Mouse (Mus musculus) lung, embryonic 14.5 days (tissue): ENCODE results near the gene Dock6. TPM values are rescaled to one million over a fixed set of nuclear protein-coding genes. Genes with fewer than 3 reads are reported as not detected.

Source experiments
- ATAC-seq: fragments of 200-750 bp; cut with Nextera tagmentation; 2 replicates; pipeline ENCODE4 v1.8.0; 2017; ENCODE audit warnings: mild to moderate bottlenecking, moderate TSS enrichment, moderate library complexity; ENCODE audit not compliant: insufficient read depth
- DNase-seq: peaks from one replicate; pipeline ENCODE4 v3.0.0-alpha.2; 2015
- H3K27ac ChIP-seq: fragments of 300-500 bp; sonication (generic); 2 replicates; pipeline ENCODE4 v1.5.1; 2014; ENCODE audit warnings: low read depth, mild to moderate bottlenecking, moderate library complexity
- H3K27me3 ChIP-seq: fragments of 300-500 bp; sonication (generic); 2 replicates; pipeline ENCODE4 v1.6.1; 2014; ENCODE audit warnings: low read length, control low read depth; ENCODE audit not compliant: insufficient read depth
- H3K36me3 ChIP-seq: fragments of 300-500 bp; sonication (generic); 2 replicates; pipeline ENCODE4 v1.6.1; 2014; ENCODE audit warnings: control low read depth; ENCODE audit not compliant: insufficient read depth
- H3K4me1 ChIP-seq: fragments of 300-500 bp; sonication (generic); 2 replicates; pipeline ENCODE4 v1.6.1; 2014; ENCODE audit warnings: antibody characterized with exemption, control low read depth; ENCODE audit not compliant: insufficient read depth
- H3K4me2 ChIP-seq: fragments of 300-500 bp; sonication (generic); 2 replicates; pipeline ENCODE4 v1.6.1; 2014; ENCODE audit warnings: mild to moderate bottlenecking
- H3K4me3 ChIP-seq: fragments of 300-500 bp; sonication (generic); 2 replicates; pipeline ENCODE4 v1.5.1; 2014; ENCODE audit warnings: low read depth, low read length
- H3K9ac ChIP-seq: fragments of 300-500 bp; sonication (generic); 2 replicates; pipeline ENCODE4 v1.6.1; 2014
- H3K9me3 ChIP-seq: fragments of 300-500 bp; sonication (generic); 2 replicates; pipeline ENCODE4 v1.6.1; 2016; ENCODE audit warnings: low read depth, low read length, control low read depth
- CTCF ChIP-seq: IDR thresholded peaks from 2 replicates; pipeline ENCODE4 v1.5.1; 2016; ENCODE audit warnings: antibody characterized with exemption, low read depth
- WGBS: fragments of 180-500 bp; shearing (Covaris S2); extraction: QIAGEN DNeasy Blood & Tissue Kit; methylation state at CpG from one replicate; pipeline ENCODE4 v1.1.7; 2014; 5-methylcytosine and 5-hydroxymethylcytosine counted together
- microRNA-seq: library from miRNA; unstranded; fragments of <30 nt; microRNA quantifications from one replicate; pipeline ENCODE4, GENCODE M21; 2016; ENCODE audit warnings: borderline number of aligned reads
- polyA plus RNA-seq: library from polyadenylated mRNA; unstranded; fragments of >200 nt; fragmentation: Nextera tagmentation; extraction: Ambion mirVana; gene quantifications from 2 replicates; pipeline ENCODE4 v1.2.1, GENCODE M21; 2014

Gene Dock6
- polyA plus RNA-seq, 1 experiment from 2014 or later = 60.9 TPM

DNA sequence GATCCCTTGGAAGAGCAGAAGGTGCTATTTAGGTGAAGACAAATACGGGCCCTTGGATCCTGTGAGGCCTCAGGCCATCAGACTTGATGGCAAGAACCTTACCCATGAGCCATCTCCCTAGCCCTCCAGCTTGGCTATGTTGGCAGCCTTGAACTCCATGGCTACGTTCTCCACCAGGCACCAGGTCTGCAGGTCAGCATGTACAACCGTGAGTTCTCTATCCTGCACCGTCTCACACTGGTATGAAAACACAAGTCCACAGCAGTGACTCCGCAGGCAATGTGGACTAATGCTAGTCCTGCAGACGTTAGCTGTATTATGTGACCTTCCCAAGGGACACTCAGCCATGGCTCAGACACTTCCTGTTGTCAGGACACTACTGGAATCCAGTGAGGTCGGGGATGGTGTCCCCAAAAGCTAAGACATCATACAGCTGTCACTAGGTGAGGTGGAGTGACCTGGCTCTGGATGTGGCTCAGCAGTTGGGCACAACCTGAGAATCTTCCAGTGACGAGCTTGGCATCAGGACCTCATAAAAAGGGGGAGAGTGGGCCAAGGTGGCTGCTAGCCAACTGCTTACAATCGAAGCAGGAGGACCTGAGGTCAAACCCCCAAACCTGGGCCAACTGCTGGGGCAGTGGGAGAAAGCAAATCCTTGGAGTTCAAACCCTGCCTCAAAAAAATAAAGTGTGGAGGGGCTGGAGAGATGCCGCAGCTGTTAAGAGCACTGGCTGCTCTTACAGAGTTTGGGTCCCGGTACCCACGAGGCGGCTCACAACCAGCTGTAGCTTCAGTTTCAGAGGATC lies 97.7 kb downstream of the Dock6 start:
- no peaks in the 10 kb centered on the region for H3K9me3 ChIP-seq
- no peak overlapping the region for H3K4me2 ChIP-seq
- peaks cover 20% of the 10 kb centered on the region for H3K4me1 ChIP-seq
- peak; percentile 6; the same call in 1 of the 2 replicates for ATAC-seq
- peak overlapping the region; percentile 66; the same call in 1 of the 2 replicates for H3K27ac ChIP-seq
- peak; percentile 45 for DNase-seq
- no peak overlapping the region for H3K4me3 ChIP-seq
- no peak overlapping the region for H3K9ac ChIP-seq
- no peak for TF ChIP-seq CTCF
- peaks cover 43% of the 10 kb centered on the region for H3K36me3 ChIP-seq
- H3K27me3 ChIP-seq = no peaks in the 10 kb centered on the region
- WGBS = 58% methylated on average over 13 of the region's 13 CpGs

DNA sequence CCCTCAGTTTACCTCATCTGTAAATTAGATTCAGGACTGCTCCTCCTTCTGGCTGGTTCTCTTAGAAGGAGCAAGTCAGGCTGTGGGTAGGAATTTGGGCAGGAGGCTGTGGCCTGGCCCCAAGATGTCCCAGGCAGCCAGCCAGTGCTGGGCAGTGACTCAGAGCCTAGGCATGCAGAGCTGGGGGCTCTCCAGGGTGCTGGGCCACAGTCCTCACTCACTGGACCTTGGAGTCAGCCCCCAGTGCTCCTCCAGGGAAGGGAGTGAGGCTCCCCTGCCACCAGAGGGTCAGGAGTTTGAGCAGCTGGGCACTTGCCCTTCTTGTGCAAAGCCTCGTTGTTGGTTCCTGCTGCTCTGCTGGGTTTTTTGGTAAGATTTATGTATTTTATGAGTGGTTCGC lies 98.4 kb downstream of the Dock6 start:
- Histone ChIP-seq H3K27me3 (no peaks in the 10 kb centered on the region), H3K9ac (no peak overlapping the region), H3K4me1 (peaks cover 14% of the 10 kb centered on the region), H3K4me2 (no peak overlapping the region), H3K27ac (peak overlapping the region; percentile 66), H3K9me3 (no peaks in the 10 kb centered on the region), H3K4me3 (no peak overlapping the region), H3K36me3 (peaks cover 50% of the 10 kb centered on the region)
- peak; percentile 68 for DNase-seq
- TF ChIP-seq CTCF = no peak
- 66% methylated on average over 2 of the region's 2 CpGs for WGBS
- ATAC-seq = peak; percentile 60; the same call in 1 of the 2 replicates

GRCm38 (mm10) chr9:21752252-21752792 lies 100.1 kb downstream of the Dock6 start:
- peak overlapping the region; percentile 67; the same call in 1 of the 2 replicates for H3K27ac ChIP-seq
- H3K4me1 ChIP-seq = peaks cover 10% of the 10 kb centered on the region
- DNase-seq (peak; percentile 49), ATAC-seq (no peak)
- no peak for TF ChIP-seq CTCF
- no peak overlapping the region for H3K4me3 ChIP-seq
- H3K36me3 ChIP-seq = peaks cover 62% of the 10 kb centered on the region
- 41% methylated on average over 10 of the region's 10 CpGs for WGBS
- no peak overlapping the region for H3K4me2 ChIP-seq
- no peaks in the 10 kb centered on the region for H3K9me3 ChIP-seq
- no peaks in the 10 kb centered on the region for H3K27me3 ChIP-seq
- H3K9ac ChIP-seq = no peak overlapping the region

GRCm38 (mm10) chr9:21751347-21751746 lies 101.1 kb downstream of the Dock6 start:
- Histone ChIP-seq H3K9me3 (no peaks in the 10 kb centered on the region), H3K27me3 (no peaks in the 10 kb centered on the region), H3K4me1 (peaks cover 10% of the 10 kb centered on the region), H3K4me2 (no peak overlapping the region), H3K9ac (no peak overlapping the region), H3K4me3 (no peak overlapping the region), H3K27ac (0 out of 2 replicates have a peak overlapping the region, but pooled peaks have one; percentile 4), H3K36me3 (peaks cover 64% of the 10 kb centered on the region)
- TF ChIP-seq CTCF = peak; percentile 33; the same call in 1 of the 2 replicates
- ATAC-seq = no peak
- no peak for DNase-seq
- 56% methylated on average over 6 of the region's 6 CpGs for WGBS

GRCm38 (mm10) chr9:21750370-21750769 lies 102.1 kb downstream of the Dock6 start:
- Histone ChIP-seq H3K9me3 (no peaks in the 10 kb centered on the region), H3K27me3 (no peaks in the 10 kb centered on the region), H3K4me1 (peaks cover 10% of the 10 kb centered on the region), H3K9ac (no peak overlapping the region), H3K27ac (peak overlapping the region; percentile 75), H3K4me3 (no peak overlapping the region), H3K4me2 (no peak overlapping the region), H3K36me3 (peaks cover 66% of the 10 kb centered on the region)
- no peak for TF ChIP-seq CTCF
- ATAC-seq (no peak), DNase-seq (peak; percentile 26)
- 70% methylated on average over 3 of the region's 3 CpGs for WGBS

Small RNA genes within 50 kb of the gene (microRNA-seq; reads per million reads assigned to microRNA genes)
- 9.3 reads per million, percentile 24 among the genes with 10 or more reads in this experiment for gene Mir7083

Other genes with a start within 250 kb of the Dock6 start
- 106 and 114 TPM in 2 replicates for gene Smarca4, start 236.5 kb downstream of the Dock6 start, polyA plus RNA-seq
- 24.2 and 24.4 TPM in 2 replicates for gene Ldlr, start 129.2 kb downstream of the Dock6 start, polyA plus RNA-seq
- 159 and 173 TPM in 2 replicates for gene Spc24, start 92.3 kb downstream of the Dock6 start, polyA plus RNA-seq
- 16.4 TPM in 2 replicates for gene Kank2, start 53.9 kb downstream of the Dock6 start, polyA plus RNA-seq
- 1.3 and 1.9 TPM in 2 replicates for gene Angptl8, start 17.1 kb downstream of the Dock6 start, polyA plus RNA-seq
- 8.6 and 8.8 TPM in 2 replicates for gene Rab3d, start 65.6 kb upstream of the Dock6 start, polyA plus RNA-seq
- 2.8 and 4.9 TPM in 2 replicates for gene Ccdc159, start 74.8 kb upstream of the Dock6 start, polyA plus RNA-seq
- gene Tmem205, start 74.9 kb upstream of the Dock6 start, polyA plus RNA-seq = 39.5 and 40.1 TPM in 2 replicates
- 7.7 and 10.2 TPM in 2 replicates for gene Plppr2, start 84.4 kb upstream of the Dock6 start, polyA plus RNA-seq
- gene Swsap1, start 103.1 kb upstream of the Dock6 start, polyA plus RNA-seq = 10.2 and 12.2 TPM in 2 replicates
- 5.3 and 6.4 TPM in 2 replicates for gene Epor, start 110.9 kb upstream of the Dock6 start, polyA plus RNA-seq
- 3.8 and 5.5 TPM in 2 replicates for gene Rgl3, start 136.8 kb upstream of the Dock6 start, polyA plus RNA-seq
- 1.4 and 1.5 TPM in 2 replicates for gene Ccdc151, start 150.0 kb upstream of the Dock6 start, polyA plus RNA-seq
- gene Prkcsh, start 150.2 kb upstream of the Dock6 start, polyA plus RNA-seq = 94.4 and 107 TPM in 2 replicates
- 0.12 and 0.43 TPM in 2 replicates for gene Elavl3, start 199.4 kb upstream of the Dock6 start, polyA plus RNA-seq
- gene Gm49318, start 218.6 kb upstream of the Dock6 start, polyA plus RNA-seq = not detected in 2 replicates
- 10.7 and 12.4 TPM in 2 replicates for gene Zfp653, start 218.7 kb upstream of the Dock6 start, polyA plus RNA-seq
- 31.0 and 33.5 TPM in 2 replicates for gene Ecsit, start 232.8 kb upstream of the Dock6 start, polyA plus RNA-seq
- 69.1 and 71.2 TPM in 2 replicates for gene Cnn1, start 246.6 kb upstream of the Dock6 start, polyA plus RNA-seq